Mouse (Mus musculus) limb, embryonic 10.5 days (tissue): ENCODE data around the gene Tpsg1. TPM values are rescaled to one million over a fixed set of nuclear protein-coding genes. Genes with fewer than 3 reads are reported as not detected.

Experiments used
- DNase-seq: peaks from one replicate; pipeline ENCODE4 v3.0.0-alpha.2; 2017; ENCODE audit warnings: low spot score
- H3K27ac ChIP-seq: fragments of 300-500 bp; sonication (generic); 2 replicates; pipeline ENCODE4 v1.5.1; 2016; ENCODE audit warnings: mild to moderate bottlenecking
- H3K27me3 ChIP-seq: fragments of 300-500 bp; sonication (generic); 2 replicates; pipeline ENCODE4 v1.6.1; 2016; ENCODE audit warnings: low read depth, mild to moderate bottlenecking; ENCODE audit not compliant: poor library complexity, severe bottlenecking
- H3K36me3 ChIP-seq: fragments of 300-500 bp; sonication (generic); 2 replicates; pipeline ENCODE4 v1.6.1; 2016; ENCODE audit warnings: mild to moderate bottlenecking, moderate library complexity
- H3K4me1 ChIP-seq: fragments of 300-500 bp; sonication (generic); 2 replicates; pipeline ENCODE4 v1.6.1; 2016
- H3K4me3 ChIP-seq: fragments of 300-500 bp; sonication (generic); 2 replicates; pipeline ENCODE4 v1.5.1; 2016; ENCODE audit warnings: mild to moderate bottlenecking, moderate library complexity
- H3K9me3 ChIP-seq: fragments of 300-500 bp; sonication (generic); replicated peaks from 2 replicates; pipeline ENCODE4 v1.6.1; 2016; ENCODE audit warnings: mild to moderate bottlenecking
- WGBS: fragments of 180-500 bp; shearing (Covaris S2); methylation state at CpG from one replicate; pipeline ENCODE4 v1.1.7; 2016; 5-methylcytosine and 5-hydroxymethylcytosine counted together
- polyA plus RNA-seq: library from polyadenylated mRNA; unstranded; fragments of >200 nt; fragmentation: Nextera tagmentation; extraction: Ambion mirVana; gene quantifications from 2 replicates; pipeline ENCODE4 v1.2.1, GENCODE M21; 2016

Gene Tpsg1
- not detected in 2 replicates for polyA plus RNA-seq

DNA sequence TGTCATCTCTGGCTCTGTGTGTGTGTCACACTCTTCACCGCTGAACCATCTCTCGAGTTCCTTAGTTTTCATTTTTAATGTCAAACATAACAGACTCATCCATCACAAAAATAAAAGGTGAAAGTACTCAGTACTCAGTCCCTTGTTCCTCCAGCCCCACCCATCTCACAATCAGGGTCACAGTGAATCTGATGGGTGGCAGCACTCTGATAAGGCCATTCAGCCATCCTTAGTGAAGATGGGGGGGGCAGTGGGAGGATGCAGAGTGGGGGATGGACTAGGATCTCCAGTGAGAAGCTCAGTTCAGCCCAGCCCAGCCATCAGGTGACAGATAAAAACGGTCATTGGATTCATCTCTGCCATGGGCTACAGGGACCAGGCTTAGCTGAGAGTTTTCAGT lies at the start of gene Tpsg1:
Tpsg1 (plus strand) TSS at position 301 of the 400 bp plus-strand sequence.
- Histone ChIP-seq H3K4me1 (0 out of 2 replicates have a peak, but pooled peaks cover 3% of the 10 kb centered on the region), H3K9me3 (no peaks in the 10 kb centered on the region), H3K27ac (no peak within 1 kb of the TSS), H3K36me3 (no peaks in the 10 kb centered on the region), H3K27me3 (no peaks in the 10 kb centered on the region), H3K4me3 (no peak within 1 kb of the TSS)
- 84% methylated on average over 3 of the region's 3 CpGs for WGBS
- DNase-seq, result no peak

- WGBS, result 91% methylated on average over 8 of the region's 8 CpGs
- Histone ChIP-seq H3K9me3 (no peaks in the 10 kb centered on the region), H3K27ac (no peak overlapping the region), H3K4me3 (no peak overlapping the region), H3K27me3 (no peaks in the 10 kb centered on the region), H3K4me1 (peaks cover 4% of the 10 kb centered on the region; the same call in 1 of the 2 replicates), H3K36me3 (no peaks in the 10 kb centered on the region)
- no peak for DNase-seq
These were observed 48.3 kb upstream of the Tpsg1 start for GRCm38 (mm10) chr17:25320819-25321218.

DNA sequence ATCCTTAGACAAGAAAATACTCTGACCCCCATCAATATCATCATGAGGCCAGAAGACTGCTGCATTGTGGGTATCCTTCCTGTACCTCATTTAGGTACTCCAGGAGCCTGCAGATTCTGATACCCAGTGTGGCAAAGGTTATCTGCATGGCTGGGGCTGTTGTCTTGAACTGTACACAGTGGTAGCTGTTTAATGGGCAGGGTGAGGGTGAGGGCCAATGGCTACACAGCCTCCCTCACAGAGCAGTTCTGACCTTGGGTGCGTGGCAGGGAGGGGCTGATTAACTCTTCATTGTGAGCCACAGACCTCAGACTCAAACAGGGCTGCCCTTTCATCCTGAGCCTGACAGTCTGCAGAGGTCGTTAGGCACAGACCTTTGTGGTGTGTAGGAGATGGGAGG lies 46.1 kb upstream of the Tpsg1 start:
- DNase-seq, result no peak
- Histone ChIP-seq H3K27me3 (no peaks in the 10 kb centered on the region), H3K4me1 (peaks cover 4% of the 10 kb centered on the region; the same call in 1 of the 2 replicates), H3K27ac (no peak overlapping the region), H3K4me3 (no peak overlapping the region), H3K9me3 (no peaks in the 10 kb centered on the region), H3K36me3 (no peaks in the 10 kb centered on the region)
- 28% methylated on average over 2 of the region's 2 CpGs for WGBS

GRCm38 (mm10) chr17:25332321-25332720 lies 36.8 kb upstream of the Tpsg1 start:
- no peak overlapping the region for H3K4me3 ChIP-seq
- H3K27me3 ChIP-seq, result peaks cover 9% of the 10 kb centered on the region; the same call in 1 of the 2 replicates
- no peaks in the 10 kb centered on the region for H3K36me3 ChIP-seq
- H3K9me3 ChIP-seq, result no peaks in the 10 kb centered on the region
- no peak for DNase-seq
- no peak overlapping the region for H3K27ac ChIP-seq
- WGBS, result 76% methylated on average over 9 of the region's 9 CpGs
- no peaks in the 10 kb centered on the region for H3K4me1 ChIP-seq

GRCm38 (mm10) chr17:25333943-25334342 lies 35.1 kb upstream of the Tpsg1 start:
- peaks cover 4% of the 10 kb centered on the region; the same call in 1 of the 2 replicates for H3K4me1 ChIP-seq
- no peak overlapping the region for H3K27ac ChIP-seq
- H3K27me3 ChIP-seq, result peaks cover 9% of the 10 kb centered on the region; the same call in 1 of the 2 replicates
- no peaks in the 10 kb centered on the region for H3K9me3 ChIP-seq
- no peak overlapping the region for H3K4me3 ChIP-seq
- WGBS, result 4% methylated on average over 8 of the region's 8 CpGs
- DNase-seq, result peak; percentile 86
- no peaks in the 10 kb centered on the region for H3K36me3 ChIP-seq

- H3K4me1 ChIP-seq, result peaks cover 4% of the 10 kb centered on the region; the same call in 1 of the 2 replicates
- H3K36me3 ChIP-seq, result no peaks in the 10 kb centered on the region
- no peak overlapping the region for H3K4me3 ChIP-seq
- no peak overlapping the region for H3K27ac ChIP-seq
- no peak for DNase-seq
- no peaks in the 10 kb centered on the region for H3K9me3 ChIP-seq
- peaks cover 6% of the 10 kb centered on the region; the same call in 1 of the 2 replicates for H3K27me3 ChIP-seq
- WGBS, result 82% methylated on average over 4 of the region's 4 CpGs
These were observed 30.9 kb upstream of the Tpsg1 start for GRCm38 (mm10) chr17:25338218-25338617.

- Histone ChIP-seq H3K4me3 (no peak overlapping the region), H3K9me3 (no peaks in the 10 kb centered on the region), H3K27ac (no peak overlapping the region), H3K27me3 (no peaks in the 10 kb centered on the region), H3K4me1 (peaks cover 4% of the 10 kb centered on the region; the same call in 1 of the 2 replicates), H3K36me3 (no peaks in the 10 kb centered on the region)
- no peak for DNase-seq
- WGBS, result 92% methylated on average over 6 of the region's 6 CpGs
These were observed 29.1 kb upstream of the Tpsg1 start for GRCm38 (mm10) chr17:25340003-25340402.

DNA sequence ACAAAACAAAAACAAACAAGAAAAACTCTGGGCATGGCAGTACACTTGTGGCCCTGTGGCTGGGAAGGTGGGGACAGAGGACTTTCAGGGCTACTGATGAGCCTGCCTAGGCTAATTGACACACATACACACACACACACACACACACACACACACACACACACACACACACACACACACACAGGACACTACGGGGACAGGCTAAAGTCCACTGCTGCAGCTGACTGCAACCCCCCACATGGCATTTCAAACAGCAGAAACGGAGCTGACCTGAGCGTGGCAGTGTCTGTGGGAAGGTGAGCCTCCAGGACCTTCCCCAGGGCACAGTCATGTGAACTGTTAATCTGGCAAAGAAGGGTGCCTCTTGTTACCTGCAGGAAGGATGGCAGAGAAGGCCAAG lies 27.6 kb upstream of the Tpsg1 start:
- Histone ChIP-seq H3K27ac (no peak overlapping the region), H3K9me3 (no peaks in the 10 kb centered on the region), H3K4me3 (no peak overlapping the region), H3K36me3 (no peaks in the 10 kb centered on the region), H3K4me1 (peaks cover 4% of the 10 kb centered on the region; the same call in 1 of the 2 replicates), H3K27me3 (no peaks in the 10 kb centered on the region)
- DNase-seq, result no peak
- WGBS, result 64% methylated on average over 3 of the region's 3 CpGs

DNA sequence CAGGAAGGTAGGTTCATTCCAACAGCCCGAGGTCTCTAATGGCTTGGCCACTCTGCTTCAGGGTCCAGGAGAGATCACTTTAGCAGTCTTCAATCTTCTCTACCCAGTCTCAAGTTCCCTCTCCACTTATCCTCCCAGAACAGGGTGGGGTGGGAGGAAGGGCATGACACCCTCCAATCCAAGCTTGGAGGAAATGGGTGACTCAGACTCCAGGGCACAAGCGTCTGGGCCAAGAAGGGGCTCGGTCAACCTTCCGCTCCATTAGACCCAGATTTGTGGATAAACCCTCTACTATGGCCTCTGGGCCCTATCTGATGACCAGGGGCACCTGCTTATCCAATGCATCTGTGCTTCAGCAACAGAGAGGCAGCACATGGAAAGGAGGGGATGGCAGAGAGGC lies 23.6 kb upstream of the Tpsg1 start, which contains the start of gene Tpsab1:
Tpsab1 (minus strand) TSS at position 101 of the 400 bp plus-strand sequence.
- no peak for DNase-seq
- no peak within 1 kb of the TSS for H3K4me3 ChIP-seq
- WGBS, result 91% methylated on average over 4 of the region's 4 CpGs
- H3K4me1 ChIP-seq, result no peaks in the 10 kb centered on the region
- no peak within 1 kb of the TSS for H3K27ac ChIP-seq
- H3K27me3 ChIP-seq, result no peaks in the 10 kb centered on the region
- no peaks in the 10 kb centered on the region for H3K9me3 ChIP-seq
- H3K36me3 ChIP-seq, result no peaks in the 10 kb centered on the region

- no peak for DNase-seq
- no peaks in the 10 kb centered on the region for H3K4me1 ChIP-seq
- H3K27ac ChIP-seq, result no peak overlapping the region
- 77% methylated on average over 2 of the region's 2 CpGs for WGBS
- no peaks in the 10 kb centered on the region for H3K36me3 ChIP-seq
- no peaks in the 10 kb centered on the region for H3K27me3 ChIP-seq
- no peaks in the 10 kb centered on the region for H3K9me3 ChIP-seq
- no peak overlapping the region for H3K4me3 ChIP-seq
These were observed 7.8 kb upstream of the Tpsg1 start for GRCm38 (mm10) chr17:25361291-25361690.

DNA sequence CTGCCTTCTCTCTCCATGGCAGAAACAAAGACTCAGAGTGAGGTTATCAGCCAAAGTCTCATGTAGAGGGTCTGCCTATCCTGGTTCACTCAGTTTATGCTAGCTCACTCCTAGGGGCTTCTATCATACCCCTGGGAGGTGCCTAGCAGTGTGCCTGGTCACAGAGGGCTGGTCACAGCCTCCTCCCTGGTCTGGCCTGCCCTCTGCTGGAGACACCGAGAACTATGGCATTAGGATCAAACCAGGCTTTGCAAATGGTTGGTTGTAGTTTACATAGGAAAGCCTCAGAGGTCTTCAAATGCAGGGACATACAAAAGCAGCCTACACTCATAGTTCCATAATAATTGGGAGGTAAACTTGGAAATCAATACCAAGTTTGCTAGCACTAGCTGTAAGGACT lies 5.3 kb upstream of the Tpsg1 start:
- peak; percentile 63 for DNase-seq
- 9% methylated on average over 1 of the region's 1 CpGs for WGBS
- Histone ChIP-seq H3K27me3 (no peaks in the 10 kb centered on the region), H3K4me1 (no peaks in the 10 kb centered on the region), H3K27ac (no peak overlapping the region), H3K36me3 (no peaks in the 10 kb centered on the region), H3K4me3 (no peak overlapping the region), H3K9me3 (no peaks in the 10 kb centered on the region)

DNA sequence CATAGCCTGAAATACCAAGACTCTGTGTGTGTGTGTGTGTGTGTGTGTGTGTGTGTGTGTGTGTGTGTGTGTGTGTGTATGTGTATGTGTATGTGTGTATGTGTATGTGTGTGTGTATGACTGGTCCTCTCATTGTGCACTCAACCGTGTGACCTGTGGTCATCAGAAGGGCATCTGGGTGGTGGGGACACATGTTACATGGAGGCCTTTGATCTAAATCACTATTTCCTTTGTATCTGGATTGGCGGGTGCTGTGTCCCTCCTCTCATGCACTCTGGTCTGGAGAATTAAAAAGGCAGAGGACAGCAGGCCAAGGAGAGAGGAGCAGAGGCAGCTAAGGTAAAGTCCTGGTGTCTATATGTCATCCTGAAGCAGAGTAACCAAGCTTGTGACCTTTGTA lies 3.1 kb upstream of the Tpsg1 start, which contains the start of gene Tpsb2:
Tpsb2 (plus strand) TSS at position 301 of the 400 bp plus-strand sequence.
- Histone ChIP-seq H3K4me3 (no peak within 1 kb of the TSS), H3K27ac (no peak within 1 kb of the TSS), H3K4me1 (no peaks in the 10 kb centered on the region), H3K36me3 (no peaks in the 10 kb centered on the region), H3K9me3 (no peaks in the 10 kb centered on the region), H3K27me3 (no peaks in the 10 kb centered on the region)
- DNase-seq, result no peak
- 70% methylated on average over 2 of the region's 2 CpGs for WGBS

GRCm38 (mm10) chr17:25372491-25372890 lies 3.4 kb downstream of the Tpsg1 start:
- Histone ChIP-seq H3K36me3 (peaks cover 17% of the 10 kb centered on the region; the same call in 1 of the 2 replicates), H3K4me3 (no peak overlapping the region), H3K9me3 (no peaks in the 10 kb centered on the region), H3K27ac (no peak overlapping the region), H3K4me1 (0 out of 2 replicates have a peak, but pooled peaks cover 4% of the 10 kb centered on the region), H3K27me3 (peaks cover 4% of the 10 kb centered on the region; the same call in 1 of the 2 replicates)
- 82% methylated on average over 8 of the region's 8 CpGs for WGBS
- no peak for DNase-seq
